Mouse (Mus musculus) kidney, embryonic 15.5 days (tissue): ENCODE results near the gene Sdhc. TPM values are rescaled to one million over a fixed set of nuclear protein-coding genes. Genes with fewer than 3 reads are reported as not detected.

Experiments used
- microRNA-seq: library from miRNA; unstranded; fragments of <30 nt; microRNA quantifications from one replicate; pipeline ENCODE4, GENCODE M21; 2016
- polyA plus RNA-seq: library from polyadenylated mRNA; unstranded; fragments of >200 nt; fragmentation: Nextera tagmentation; extraction: Ambion mirVana; gene quantifications from 2 replicates; pipeline ENCODE4 v1.2.1, GENCODE M21; 2015

Gene Sdhc
- polyA plus RNA-seq, 1 experiment from 2014 or later: 309 TPM

Small RNA genes within 50 kb of the gene (microRNA-seq; reads per million reads assigned to microRNA genes)
- gene Gm27844: not detected

Other genes with a start within 250 kb of the Sdhc start
- gene Fcrlb, start 237.7 kb downstream of the Sdhc start, polyA plus RNA-seq: 0.21 TPM in 1 of 2 replicates, not detected in the other
- gene Fcrla, start 223.0 kb downstream of the Sdhc start, polyA plus RNA-seq: not detected in 2 replicates
- 1.8 and 2.8 TPM in 2 replicates for gene Fcgr2b, start 174.1 kb downstream of the Sdhc start, polyA plus RNA-seq
- 1.2 and 1.3 TPM in 2 replicates for gene Fcgr4, start 131.7 kb downstream of the Sdhc start, polyA plus RNA-seq
- 7.8 and 10.5 TPM in 2 replicates for gene Fcgr3, start 85.7 kb downstream of the Sdhc start, polyA plus RNA-seq
- gene Cfap126, start 36.7 kb downstream of the Sdhc start, polyA plus RNA-seq: 2.0 and 2.1 TPM in 2 replicates
- 0.86 and 0.99 TPM in 2 replicates for gene Mpz, start 108 bp upstream of the Sdhc start, polyA plus RNA-seq
- 2.8 and 4.0 TPM in 2 replicates for gene Pcp4l1, start 45.7 kb upstream of the Sdhc start, polyA plus RNA-seq
- 0.26 and 0.81 TPM in 2 replicates for gene Nr1i3, start 63.4 kb upstream of the Sdhc start, polyA plus RNA-seq
- 35.1 and 35.4 TPM in 2 replicates for gene Tomm40l, start 71.9 kb upstream of the Sdhc start, polyA plus RNA-seq
- gene Apoa2, start 74.5 kb upstream of the Sdhc start, polyA plus RNA-seq: 45.5 and 97.5 TPM in 2 replicates
- gene Fcer1g, start 83.8 kb upstream of the Sdhc start, polyA plus RNA-seq: 35.0 and 36.9 TPM in 2 replicates
- 10.7 and 11.6 TPM in 2 replicates for gene Adamts4, start 99.8 kb upstream of the Sdhc start, polyA plus RNA-seq
- gene Ndufs2, start 100.8 kb upstream of the Sdhc start, polyA plus RNA-seq: 276 and 283 TPM in 2 replicates
- 80.4 and 94.3 TPM in 2 replicates for gene B4galt3, start 119.7 kb upstream of the Sdhc start, polyA plus RNA-seq
- gene Ppox, start 130.6 kb upstream of the Sdhc start, polyA plus RNA-seq: 63.0 and 65.4 TPM in 2 replicates
- gene Usp21, start 137.4 kb upstream of the Sdhc start, polyA plus RNA-seq: 87.7 and 97.8 TPM in 2 replicates
- gene Ufc1, start 144.4 kb upstream of the Sdhc start, polyA plus RNA-seq: 106 and 118 TPM in 2 replicates
- 53.1 and 55.7 TPM in 2 replicates for gene Dedd, start 178.5 kb upstream of the Sdhc start, polyA plus RNA-seq
- gene Nit1, start 195.0 kb upstream of the Sdhc start, polyA plus RNA-seq: 47.8 and 50.5 TPM in 2 replicates
- gene Pfdn2, start 195.1 kb upstream of the Sdhc start, polyA plus RNA-seq: 122 and 130 TPM in 2 replicates
- 2.6 TPM in 2 replicates for gene Klhdc9, start 210.2 kb upstream of the Sdhc start, polyA plus RNA-seq
- gene Nectin4, start 219.5 kb upstream of the Sdhc start, polyA plus RNA-seq: 3.0 and 3.5 TPM in 2 replicates
- 1.2 and 1.6 TPM in 2 replicates for gene Arhgap30, start 238.4 kb upstream of the Sdhc start, polyA plus RNA-seq